Mouse (Mus musculus) midbrain, embryonic 13.5 days (tissue): ENCODE measurements around the gene Gse1. TPM values are rescaled to one million over a fixed set of nuclear protein-coding genes. Genes with fewer than 3 reads are reported as not detected.

Experiments
- ATAC-seq: fragments of 200-750 bp; cut with Nextera tagmentation; 2 replicates; pipeline ENCODE4 v1.8.0; 2017; ENCODE audit warnings: mild to moderate bottlenecking, moderate TSS enrichment, moderate library complexity
- H3K27ac ChIP-seq: fragments of 300-500 bp; sonication (generic); 2 replicates; pipeline ENCODE4 v1.5.1; 2015; ENCODE audit warnings: inconsistent platforms, mild to moderate bottlenecking, moderate library complexity
- H3K27me3 ChIP-seq: fragments of 300-500 bp; sonication (generic); 2 replicates; pipeline ENCODE4 v1.6.1; 2015; ENCODE audit warnings: mild to moderate bottlenecking, inconsistent platforms
- H3K36me3 ChIP-seq: fragments of 300-500 bp; sonication (generic); 2 replicates; pipeline ENCODE4 v1.6.1; 2015; ENCODE audit warnings: mild to moderate bottlenecking, inconsistent platforms
- H3K4me1 ChIP-seq: fragments of 300-500 bp; sonication (generic); replicated peaks from 2 replicates; pipeline ENCODE4 v1.6.1; 2015; ENCODE audit warnings: inconsistent platforms
- H3K4me2 ChIP-seq: fragments of 300-500 bp; sonication (generic); replicated peaks from 2 replicates; pipeline ENCODE4 v1.6.1; 2015; ENCODE audit warnings: moderate library complexity, mild to moderate bottlenecking, inconsistent platforms
- H3K4me3 ChIP-seq: fragments of 300-500 bp; sonication (generic); replicated peaks from 2 replicates; pipeline ENCODE4 v1.5.1; 2015; ENCODE audit warnings: mild to moderate bottlenecking, inconsistent platforms
- H3K9ac ChIP-seq: fragments of 300-500 bp; sonication (generic); replicated peaks from 2 replicates; pipeline ENCODE4 v1.6.1; 2015; ENCODE audit warnings: mild to moderate bottlenecking, inconsistent platforms
- H3K9me3 ChIP-seq: fragments of 300-500 bp; sonication (generic); 2 replicates; pipeline ENCODE4 v1.6.1; 2016; ENCODE audit warnings: mild to moderate bottlenecking, inconsistent platforms
- WGBS: fragments of 180-500 bp; shearing (Covaris S2); methylation state at CpG from one replicate; pipeline ENCODE4 v1.1.7; 2015; 5-methylcytosine and 5-hydroxymethylcytosine counted together
- polyA plus RNA-seq: library from polyadenylated mRNA; unstranded; fragments of >200 nt; fragmentation: Nextera tagmentation; extraction: Ambion mirVana; gene quantifications from 2 replicates; pipeline ENCODE4 v1.2.1, GENCODE M21; 2015

The Gse1 gene
- polyA plus RNA-seq, 1 experiment from 2014 or later, result 22.5 TPM

DNA sequence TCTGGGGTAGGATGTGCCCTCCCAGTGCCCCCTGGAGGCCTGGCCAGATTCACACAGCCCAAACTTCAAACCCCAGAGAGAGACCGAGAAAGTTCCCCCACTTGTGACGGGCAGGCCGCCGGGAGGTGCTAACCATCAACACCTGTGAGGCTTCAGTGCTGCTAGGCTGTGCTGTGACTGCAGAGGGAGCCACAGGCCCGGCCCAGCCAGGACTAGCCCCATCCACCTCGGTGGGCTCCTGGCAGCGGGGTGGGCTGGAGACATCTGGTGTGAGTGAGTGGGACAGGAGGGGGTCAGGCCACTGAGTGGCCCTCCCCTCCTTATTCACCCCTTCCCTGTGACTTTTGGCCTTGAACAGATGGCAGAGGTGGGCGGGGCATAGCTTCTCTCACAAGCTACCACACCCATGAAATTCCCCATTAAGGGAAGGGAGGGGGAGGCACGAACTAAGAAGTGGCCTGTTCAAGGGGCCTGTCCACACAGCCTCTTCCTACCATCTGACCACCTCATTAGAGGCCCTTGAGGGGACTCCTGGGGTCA is 179.5 kb downstream of the Gse1 start:
- Histone ChIP-seq H3K4me2 (no peak overlapping the region), H3K27ac (peak overlapping the region; percentile 69; the same call in 1 of the 2 replicates)
- ATAC-seq, result peak; percentile 60

DNA sequence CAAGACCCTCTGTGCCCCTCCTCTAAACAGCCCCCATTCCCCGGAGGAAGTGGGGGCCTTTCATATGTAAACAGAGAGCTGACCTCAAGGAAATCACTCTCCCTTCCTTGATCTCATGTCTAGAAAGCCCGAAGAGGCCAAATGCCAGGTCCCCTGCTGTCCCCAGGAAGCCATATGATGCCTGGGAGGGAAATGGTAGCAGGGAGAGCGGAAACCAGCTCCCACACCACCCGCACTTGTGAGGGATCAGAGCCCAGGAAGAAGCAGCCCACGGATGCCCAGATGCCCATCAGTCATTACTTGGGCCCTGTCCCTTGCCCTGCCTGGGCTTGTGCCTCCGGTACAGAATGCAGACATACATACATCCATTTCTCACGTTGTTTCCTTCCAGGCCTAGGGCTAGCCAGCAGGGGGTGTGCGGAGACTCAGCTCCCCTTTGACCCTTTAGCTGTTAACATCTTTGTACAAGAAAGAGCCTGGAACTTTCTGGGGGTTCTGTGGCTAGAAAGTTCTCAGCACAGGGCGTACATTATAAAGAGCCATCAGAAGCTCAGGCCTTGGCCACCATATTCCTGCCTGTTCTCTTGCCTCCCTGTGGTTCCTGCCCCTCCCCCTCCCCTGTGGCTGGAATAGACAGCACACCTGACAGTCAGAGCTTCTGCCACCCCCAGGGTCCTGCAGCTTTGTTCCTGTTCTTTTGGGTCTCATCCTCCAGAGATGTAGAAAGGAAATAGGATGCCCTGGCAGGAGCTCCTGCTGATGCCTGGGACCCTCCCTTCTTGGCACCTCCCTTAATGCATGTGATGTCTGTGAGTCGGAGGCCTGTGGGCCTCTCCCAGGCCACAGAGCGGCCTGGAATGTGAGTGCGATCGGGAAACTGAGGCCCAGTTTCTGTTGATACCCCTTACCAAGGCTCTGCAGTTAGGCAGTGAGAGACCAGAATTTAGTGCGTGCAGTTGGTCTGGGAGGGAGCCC is 180.3 kb downstream of the Gse1 start:
- ATAC-seq, result no peak
- Histone ChIP-seq H3K9ac (0 out of 2 replicates have a peak overlapping the region, but pooled peaks have one; percentile 0), H3K36me3 (no peaks in the 10 kb centered on the region), H3K27me3 (peaks cover 20% of the 10 kb centered on the region; the same call in 1 of the 2 replicates), H3K27ac (peak overlapping the region; percentile 69), H3K9me3 (no peaks in the 10 kb centered on the region), H3K4me2 (no peak overlapping the region), H3K4me1 (peaks cover 82% of the 10 kb centered on the region), H3K4me3 (no peak overlapping the region)
- 48% methylated on average over 14 of the region's 14 CpGs for WGBS

More for the DNA sequence above, 179.5 kb downstream of the Gse1 start:
- H3K36me3 ChIP-seq, result no peaks in the 10 kb centered on the region
- H3K4me1 ChIP-seq, result peaks cover 74% of the 10 kb centered on the region
- 0 out of 2 replicates have a peak overlapping the region, but pooled peaks have one; percentile 0 for H3K9ac ChIP-seq
- H3K9me3 ChIP-seq, result no peaks in the 10 kb centered on the region
- 7% methylated on average over 9 of the region's 9 CpGs for WGBS
- peaks cover 20% of the 10 kb centered on the region; the same call in 1 of the 2 replicates for H3K27me3 ChIP-seq
- no peak overlapping the region for H3K4me3 ChIP-seq

DNA sequence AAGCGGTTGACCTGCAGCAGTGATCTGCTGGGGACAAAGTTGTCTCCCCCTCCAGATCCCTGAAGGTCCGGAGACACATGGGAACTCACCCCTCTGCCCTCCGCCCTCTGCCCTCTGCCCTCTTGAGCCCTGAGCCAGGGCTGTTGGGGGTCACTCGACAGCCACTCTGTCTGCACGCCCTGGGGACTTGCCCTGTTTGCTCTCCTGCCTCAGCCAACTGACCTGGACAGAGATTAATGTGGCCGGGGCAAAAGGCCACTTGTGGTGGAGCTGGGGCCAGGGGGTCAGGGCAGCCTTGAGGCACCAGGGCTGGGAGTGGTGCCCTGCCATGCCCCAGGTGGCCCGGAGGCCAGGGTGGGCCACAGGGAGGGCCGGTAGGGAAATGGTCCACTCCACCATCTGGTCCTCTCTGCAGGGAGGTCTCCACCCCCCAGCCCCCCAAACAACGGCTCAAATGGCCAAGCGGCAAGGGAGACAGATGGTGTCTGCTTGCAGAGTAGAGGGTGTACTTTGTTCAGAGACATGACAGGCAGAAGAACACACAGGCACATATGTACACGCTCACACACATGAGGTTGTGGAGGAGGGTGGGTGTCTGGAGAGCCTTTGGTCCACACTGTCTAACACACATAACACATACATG is 181.2 kb downstream of the Gse1 start:
- H3K9me3 ChIP-seq, result no peaks in the 10 kb centered on the region
- no peaks in the 10 kb centered on the region for H3K36me3 ChIP-seq
- H3K9ac ChIP-seq, result no peak overlapping the region
- no peak overlapping the region for H3K4me3 ChIP-seq
- peak overlapping the region; percentile 46 for H3K27ac ChIP-seq
- peaks cover 25% of the 10 kb centered on the region; the same call in 1 of the 2 replicates for H3K27me3 ChIP-seq
- WGBS, result 42% methylated on average over 11 of the region's 11 CpGs
- no peak for ATAC-seq
- H3K4me1 ChIP-seq, result peaks cover 86% of the 10 kb centered on the region
- no peak overlapping the region for H3K4me2 ChIP-seq

- H3K4me3 ChIP-seq, result no peak overlapping the region
- peak overlapping the region; percentile 68 for H3K27ac ChIP-seq
- peaks cover 97% of the 10 kb centered on the region for H3K4me1 ChIP-seq
- no peak for ATAC-seq
- peak overlapping the region; percentile 41; the same call in 1 of the 2 replicates for H3K9ac ChIP-seq
- no peaks in the 10 kb centered on the region for H3K9me3 ChIP-seq
- no peak overlapping the region for H3K4me2 ChIP-seq
- H3K36me3 ChIP-seq, result no peaks in the 10 kb centered on the region
- 23% methylated on average over 14 of the region's 14 CpGs for WGBS
- H3K27me3 ChIP-seq, result peaks cover 24% of the 10 kb centered on the region; the same call in 1 of the 2 replicates
These were observed 182.8 kb downstream of the Gse1 start for GRCm38 (mm10) chr8:120411059-120411458.

GRCm38 (mm10) chr8:120411862-120412261 is 183.6 kb downstream of the Gse1 start:
- Histone ChIP-seq H3K9ac (no peak overlapping the region), H3K4me2 (no peak overlapping the region), H3K9me3 (no peaks in the 10 kb centered on the region), H3K4me3 (no peak overlapping the region), H3K27ac (peak overlapping the region; percentile 68), H3K4me1 (peaks cover 100% of the 10 kb centered on the region), H3K27me3 (peaks cover 19% of the 10 kb centered on the region; the same call in 1 of the 2 replicates), H3K36me3 (no peaks in the 10 kb centered on the region)
- WGBS, result 14% methylated on average over 8 of the region's 8 CpGs
- 0 out of 2 replicates have a peak, but pooled peaks have one; percentile 1 for ATAC-seq

GRCm38 (mm10) chr8:120412357-120412756 is 184.1 kb downstream of the Gse1 start:
- ATAC-seq, result no peak
- Histone ChIP-seq H3K9me3 (no peaks in the 10 kb centered on the region), H3K27ac (0 out of 2 replicates have a peak overlapping the region, but pooled peaks have one; percentile 68), H3K4me3 (no peak overlapping the region), H3K9ac (no peak overlapping the region), H3K27me3 (peaks cover 17% of the 10 kb centered on the region; the same call in 1 of the 2 replicates), H3K36me3 (no peaks in the 10 kb centered on the region), H3K4me2 (no peak overlapping the region), H3K4me1 (peaks cover 100% of the 10 kb centered on the region)
- 88% methylated on average over 4 of the region's 4 CpGs for WGBS

DNA sequence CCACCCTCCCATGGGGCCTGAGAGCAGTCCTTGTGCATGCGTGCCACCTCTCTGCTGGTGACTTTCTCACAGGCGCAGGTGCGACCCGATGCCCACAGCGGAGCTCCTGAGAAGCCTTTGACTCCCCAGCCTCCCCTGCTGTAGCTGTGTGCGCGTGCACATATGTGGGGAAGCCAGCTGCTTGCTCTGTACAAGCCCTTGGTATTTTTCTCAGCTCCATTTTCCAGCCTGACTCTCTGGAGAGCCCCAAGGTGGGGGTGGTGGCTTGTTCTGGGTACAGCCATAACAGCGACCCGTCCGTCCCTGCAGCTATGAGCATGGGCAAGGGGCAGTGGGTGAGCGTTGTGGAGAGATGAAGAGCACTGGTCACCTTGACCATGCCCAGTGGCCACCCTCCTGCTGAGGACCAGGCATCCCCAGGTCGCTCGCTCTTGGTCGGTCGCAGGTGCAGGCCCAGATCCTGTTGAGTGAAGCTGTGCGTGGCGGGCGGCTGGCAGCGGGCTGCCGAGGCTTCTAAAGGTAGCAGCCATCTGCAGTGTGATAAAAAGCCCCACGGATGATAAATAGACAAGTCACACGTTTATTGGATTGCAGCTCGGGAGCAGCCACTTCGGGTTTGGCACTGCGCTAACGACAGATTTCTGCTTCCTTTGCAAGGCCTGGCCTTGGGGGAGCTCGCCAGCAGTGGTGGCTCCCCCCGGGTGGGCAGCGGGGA is 184.8 kb downstream of the Gse1 start:
- WGBS, result 64% methylated on average over 29 of the region's 29 CpGs
- ATAC-seq, result no peak
- no peak overlapping the region for H3K4me3 ChIP-seq
- H3K27ac ChIP-seq, result peak overlapping the region; percentile 68
- peaks cover 100% of the 10 kb centered on the region for H3K4me1 ChIP-seq
- no peaks in the 10 kb centered on the region for H3K36me3 ChIP-seq
- H3K9me3 ChIP-seq, result no peaks in the 10 kb centered on the region
- H3K9ac ChIP-seq, result 0 out of 2 replicates have a peak overlapping the region, but pooled peaks have one; percentile 41
- H3K4me2 ChIP-seq, result no peak overlapping the region
- peaks cover 17% of the 10 kb centered on the region; the same call in 1 of the 2 replicates for H3K27me3 ChIP-seq

DNA sequence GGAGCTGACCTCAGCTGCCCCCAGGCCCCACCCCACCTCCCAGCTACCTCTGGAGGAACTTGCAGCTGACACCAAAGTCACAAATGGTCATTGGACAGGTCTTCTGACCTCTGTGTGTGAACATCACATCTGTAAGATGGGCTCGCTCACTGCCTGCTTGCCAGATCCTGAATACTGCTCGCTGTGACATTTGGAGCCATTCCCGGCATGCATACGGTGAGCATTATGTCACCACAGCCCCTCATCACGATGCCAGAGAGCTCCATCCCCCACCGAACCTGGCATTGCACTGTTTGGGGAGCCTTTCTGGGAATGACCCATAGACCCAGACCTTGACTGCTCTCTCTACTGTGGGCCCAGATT is 185.4 kb downstream of the Gse1 start:
- no peak for ATAC-seq
- H3K4me3 ChIP-seq, result no peak overlapping the region
- H3K9ac ChIP-seq, result no peak overlapping the region
- H3K36me3 ChIP-seq, result no peaks in the 10 kb centered on the region
- peaks cover 17% of the 10 kb centered on the region; the same call in 1 of the 2 replicates for H3K27me3 ChIP-seq
- 68% methylated on average over 6 of the region's 6 CpGs for WGBS
- peaks cover 100% of the 10 kb centered on the region for H3K4me1 ChIP-seq
- peak overlapping the region; percentile 68 for H3K27ac ChIP-seq
- no peaks in the 10 kb centered on the region for H3K9me3 ChIP-seq
- no peak overlapping the region for H3K4me2 ChIP-seq

GRCm38 (mm10) chr8:120414216-120414615 is 186.0 kb downstream of the Gse1 start:
- Histone ChIP-seq H3K36me3 (no peaks in the 10 kb centered on the region), H3K9ac (no peak overlapping the region), H3K4me3 (no peak overlapping the region), H3K9me3 (no peaks in the 10 kb centered on the region), H3K4me1 (peaks cover 100% of the 10 kb centered on the region), H3K27me3 (peaks cover 20% of the 10 kb centered on the region; the same call in 1 of the 2 replicates), H3K4me2 (no peak overlapping the region), H3K27ac (no peak overlapping the region)
- 76% methylated on average over 4 of the region's 4 CpGs for WGBS
- ATAC-seq, result no peak

- H3K36me3 ChIP-seq, result no peaks in the 10 kb centered on the region
- no peak overlapping the region for H3K4me3 ChIP-seq
- H3K4me2 ChIP-seq, result no peak overlapping the region
- 54% methylated on average over 8 of the region's 11 CpGs for WGBS
- no peak overlapping the region for H3K9ac ChIP-seq
- no peak for ATAC-seq
- H3K27me3 ChIP-seq, result peaks cover 18% of the 10 kb centered on the region; the same call in 1 of the 2 replicates
- H3K9me3 ChIP-seq, result no peaks in the 10 kb centered on the region
- peak overlapping the region; percentile 95 for H3K27ac ChIP-seq
- peaks cover 99% of the 10 kb centered on the region for H3K4me1 ChIP-seq
These were observed 187.2 kb downstream of the Gse1 start for GRCm38 (mm10) chr8:120415474-120415873.

DNA sequence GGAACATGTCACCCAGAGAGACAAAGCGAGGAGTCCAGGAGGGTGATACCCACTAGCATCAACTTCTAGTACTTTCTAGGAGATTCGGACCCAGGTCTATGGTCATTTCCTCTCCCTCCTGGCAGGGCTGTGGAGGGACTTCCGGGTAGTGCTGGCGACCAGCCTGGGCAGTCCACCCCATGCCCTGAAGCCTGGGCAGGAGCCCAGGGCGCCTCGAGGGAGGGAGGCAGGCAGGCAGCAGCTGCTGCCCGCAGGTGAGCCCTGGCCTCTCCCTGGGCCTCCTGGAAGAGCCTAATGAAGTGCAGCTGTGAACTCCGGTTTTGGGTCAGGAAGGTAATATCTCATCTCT is 187.9 kb downstream of the Gse1 start:
- Histone ChIP-seq H3K9me3 (no peaks in the 10 kb centered on the region), H3K27ac (peak overlapping the region; percentile 95), H3K4me2 (peak overlapping the region; percentile 41), H3K4me3 (no peak overlapping the region), H3K36me3 (no peaks in the 10 kb centered on the region), H3K9ac (peak overlapping the region; percentile 33; the same call in 1 of the 2 replicates), H3K4me1 (peaks cover 99% of the 10 kb centered on the region), H3K27me3 (peaks cover 18% of the 10 kb centered on the region; the same call in 1 of the 2 replicates)
- ATAC-seq, result peak; percentile 5
- 50% methylated on average over 8 of the region's 8 CpGs for WGBS
